Mouse (Mus musculus) gastrocnemius, postnatal 10 days (tissue): ENCODE data around the gene Prpf31. TPM values are rescaled to one million over a fixed set of nuclear protein-coding genes. Genes with fewer than 3 reads are reported as not detected.

Source experiments
- DNase-seq: peaks from one replicate; pipeline ENCODE4 v3.0.0; 2021; ENCODE audit warnings: mixed read lengths
- microRNA-seq, 2 experiments: library from miRNA; unstranded; fragments of <30 nt; microRNA quantifications; one replicate each; pipeline ENCODE4 v1.2.0; 2021
- total RNA-seq, 2 experiments: library from RNA; stranded (reverse); gene quantifications; 2 replicates each; pipeline ENCODE4 v1.2.3; 2021

The Prpf31 gene
- total RNA-seq, 2 experiments from 2014 or later = 30.8 to 31.6 TPM

DNA sequence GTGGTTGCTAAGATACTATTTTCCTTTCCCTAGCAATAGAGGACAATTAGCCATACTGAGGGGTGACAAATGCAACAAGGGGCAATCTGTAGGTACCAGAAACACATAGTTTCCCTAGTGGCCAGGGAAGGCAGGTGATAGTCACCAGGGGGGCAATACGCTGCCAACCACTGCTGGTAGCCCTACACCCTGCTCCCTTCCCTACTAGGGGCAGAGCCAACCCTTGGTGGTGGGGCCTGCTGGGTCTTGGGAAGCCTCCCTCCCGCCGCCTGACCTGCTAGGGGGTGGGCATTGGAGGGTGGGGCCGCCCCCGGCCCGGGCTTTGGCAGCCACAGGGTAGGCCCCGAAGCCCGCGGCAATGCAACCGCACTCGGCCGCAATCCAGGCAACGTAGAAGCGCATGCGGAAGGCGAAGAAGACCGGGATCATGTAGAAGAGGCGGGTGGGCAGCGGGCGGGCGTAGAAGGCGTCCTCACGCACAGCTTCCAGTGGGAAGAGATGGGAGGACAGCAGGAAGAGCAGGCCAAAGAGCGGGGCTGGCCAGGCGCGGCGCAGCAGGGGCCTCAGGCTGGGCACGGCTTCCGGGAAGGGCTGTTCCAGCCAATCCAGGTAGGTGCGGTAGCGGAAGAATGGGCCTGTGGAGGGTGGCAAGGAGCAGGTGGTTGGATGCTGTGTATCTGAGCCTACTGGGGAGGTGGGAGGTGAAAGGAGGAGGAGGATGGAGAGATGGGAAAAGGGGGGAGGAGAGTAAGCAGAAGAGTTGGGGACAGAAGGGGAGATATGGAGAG, 55.8 kb downstream of the Prpf31 start:
- no peak for DNase-seq

DNA sequence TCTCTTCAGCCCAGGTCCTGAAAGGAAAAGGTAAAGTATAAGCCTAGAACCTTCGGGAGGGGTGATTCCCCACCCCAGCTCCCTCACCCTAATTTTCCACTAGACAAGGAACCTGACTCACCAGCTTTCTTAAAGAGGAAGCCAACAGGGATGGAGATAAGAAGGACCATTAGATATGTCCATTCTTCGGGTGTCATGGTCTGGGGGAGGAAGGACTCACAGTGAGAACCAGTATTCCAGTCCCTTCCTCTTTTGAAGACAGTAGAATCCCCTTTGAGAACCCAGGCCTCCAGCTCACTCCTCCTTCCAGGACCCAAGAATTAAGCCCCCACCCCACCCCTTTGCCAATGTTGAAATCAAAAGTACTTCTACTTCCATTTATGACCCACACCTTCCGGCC, 62.1 kb downstream of the Prpf31 start:
- DNase-seq = no peak

Small RNA genes within 50 kb of the gene (microRNA-seq; reads per million reads assigned to microRNA genes)
- gene Gm25100 (0 reads per million in 2 experiments), gene Mir3572 (0 to 0.75 reads per million in 2 experiments)

Other genes starting within 250 kb of the Prpf31 start
- under 1 TPM in 1 of 2 experiments, not detected in 1; 0.43 TPM for gene Cacng8, start 239.3 kb upstream of the Prpf31 start, total RNA-seq
- gene Cacng6, start 205.8 kb upstream of the Prpf31 start, total RNA-seq = 10 to 100 TPM; 80.3 to 88.7 TPM
- gene Tarm1, start 127.4 kb upstream of the Prpf31 start, total RNA-seq = not detected
- 1 to 10 TPM in 1 of 2 experiments, not detected in 1; 1.0 TPM for gene Oscar, start 13.8 kb upstream of the Prpf31 start, total RNA-seq
- gene Ndufa3, start 12.6 kb upstream of the Prpf31 start, total RNA-seq = 100 to 1,000 TPM; 680 to 749 TPM
- 10 to 100 TPM; 13.1 to 18.2 TPM for gene Tfpt, start 56 bp upstream of the Prpf31 start, total RNA-seq
- gene Cnot3, start 15.3 kb downstream of the Prpf31 start, total RNA-seq = 10 to 100 TPM; 27.6 to 30.4 TPM
- 1 to 10 TPM; 5.6 to 6.9 TPM for gene Leng1, start 35.9 kb downstream of the Prpf31 start, total RNA-seq
- 1 to 10 TPM in 1 of 2 experiments, under 1 TPM in 1; 0.99 to 1.1 TPM for gene Tmc4, start 47.6 kb downstream of the Prpf31 start, total RNA-seq
- gene Tsen34, start 62.9 kb downstream of the Prpf31 start, total RNA-seq = 10 to 100 TPM; 55.7 to 57.4 TPM
- gene Mboat7, start 63.5 kb downstream of the Prpf31 start, total RNA-seq = 10 to 100 TPM; 13.6 to 21.6 TPM
- 100 to 1,000 TPM; 742 to 768 TPM for gene Rps9, start 74.0 kb downstream of the Prpf31 start, total RNA-seq
- 1 to 10 TPM in 1 of 2 experiments, under 1 TPM in 1; 0.78 to 1.6 TPM for gene Pirb, start 90.4 kb downstream of the Prpf31 start, total RNA-seq
- under 1 TPM in 1 of 2 experiments, not detected in 1; 0.63 TPM for gene Gm15448, start 195.7 kb downstream of the Prpf31 start, total RNA-seq
- under 1 TPM; 0.16 to 0.19 TPM for gene Pira2, start 215.1 kb downstream of the Prpf31 start, total RNA-seq